Comparison of ENCODE assay signal across 11 mouse cellular contexts in the genomic region with DNA sequence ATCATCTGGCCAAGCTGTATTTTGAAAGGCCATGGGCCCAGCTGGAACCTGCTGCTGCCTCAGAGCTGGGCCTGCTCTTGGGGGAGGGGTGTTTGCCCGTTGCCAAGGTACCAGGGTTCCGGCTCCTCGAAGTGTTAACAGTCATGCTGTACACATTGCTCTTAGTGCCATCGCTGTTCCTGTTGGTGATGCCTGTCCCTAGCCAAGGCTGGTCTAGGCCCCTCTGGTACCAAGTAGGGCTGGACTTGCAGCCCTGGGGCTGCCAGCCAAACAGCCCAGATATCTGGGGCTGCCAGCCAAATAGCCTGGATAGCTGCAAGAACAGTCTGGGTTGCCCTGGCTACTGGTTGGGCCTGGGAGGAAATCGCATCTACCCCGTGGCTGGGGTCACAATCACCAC. TPM values are rescaled to one million over a fixed set of nuclear protein-coding genes. Genes with fewer than 3 reads are reported as not detected.
DNase-seq lines count a peak whose midpoint lies in the region; ATAC-seq lines count a peak whose summit lies in the region.
"Had no signal": no experiment of that assay in that cellular context is flagged by ENCODE, and none has a peak within 500 bp of the region (broad histone marks: within the 10 kb centered on the region; RNA-seq: fewer than 3 reads in every experiment).

Tmem89 (plus strand) TSS at position 129 of the 400 bp plus-strand sequence.

- no peaks in the 10 kb centered on the region for H3K4me1 ChIP-seq in limb, embryonic 15.5 days
- no peaks in the 10 kb centered on the region for H3K4me1 ChIP-seq in limb, embryonic 10.5 days
- H3K4me1 ChIP-seq in forebrain, embryonic 16.5 days (replicated peaks; ENCODE audit: control insufficient read depth, insufficient read depth, low read length), result peaks cover 6% of the 10 kb centered on the region

- H3K9ac ChIP-seq in limb, embryonic 15.5 days, result no peak within 1 kb of the TSS
- no peak within 1 kb of the TSS for H3K9ac ChIP-seq in forebrain, embryonic 16.5 days (replicated peaks; ENCODE audit: low read depth, low read length)

- ATAC-seq in limb, embryonic 15.5 days (ENCODE audit: insufficient number of reproducible peaks, low FRiP score, low TSS enrichment, low read depth), result 0 out of 2 replicates have a peak, but pooled peaks have one; percentile 24
- ATAC-seq in forebrain, embryonic 16.5 days, result peak; percentile 63
- ATAC-seq: Patski had no signal

- no peak within 1 kb of the TSS for H3K27ac ChIP-seq in limb, embryonic 15.5 days
- H3K27ac ChIP-seq in limb, embryonic 10.5 days, result no peak within 1 kb of the TSS
- H3K27ac ChIP-seq in forebrain, embryonic 16.5 days (ENCODE audit: low read length), result no peak within 1 kb of the TSS
- H3K27ac ChIP-seq: kidney, postnatal 0 days had no signal

- H3K27me3 ChIP-seq in limb, embryonic 15.5 days, result no peaks in the 10 kb centered on the region
- no peaks in the 10 kb centered on the region for H3K27me3 ChIP-seq in limb, embryonic 10.5 days (ENCODE audit: low read depth, poor library complexity, severe bottlenecking)
- H3K27me3 ChIP-seq in forebrain, embryonic 16.5 days (replicated peaks; ENCODE audit: control insufficient read depth, insufficient read depth, low read length), result no peaks in the 10 kb centered on the region
- H3K27me3 ChIP-seq: Patski had no signal

- DNase-seq in limb, embryonic 10.5 days (ENCODE audit: low spot score), result no peak
- peak; percentile 67 for DNase-seq in layer of hippocampus, adult 9-11 months
- peak; percentile 84 to 88 for DNase-seq in right cerebral cortex, postnatal 10 days (ENCODE audit: low spot score in 2 of 2)
- no peak for DNase-seq in spleen, adult 12 weeks (ENCODE audit: low spot score)
- no peak for DNase-seq in kidney, postnatal 14 days
- DNase-seq in retina, embryonic 14.5 days (ENCODE audit: low spot score), result no peak

- H3K9me3 ChIP-seq in limb, embryonic 15.5 days, result no peaks in the 10 kb centered on the region
- no peaks in the 10 kb centered on the region for H3K9me3 ChIP-seq in limb, embryonic 10.5 days (replicated peaks)
- H3K9me3 ChIP-seq in forebrain, embryonic 16.5 days (ENCODE audit: control insufficient read depth, low read length), result no peaks in the 10 kb centered on the region
- H3K9me3 ChIP-seq: megakaryocyte, embryonic 14.5 days had no signal

- H3K36me3 ChIP-seq in limb, embryonic 15.5 days, result no peaks in the 10 kb centered on the region
- H3K36me3 ChIP-seq in limb, embryonic 10.5 days, result no peaks in the 10 kb centered on the region; the same call in 1 of the 2 replicates
- no peaks in the 10 kb centered on the region for H3K36me3 ChIP-seq in forebrain, embryonic 16.5 days (ENCODE audit: control insufficient read depth, insufficient read depth)

- no peak within 1 kb of the TSS for H3K4me2 ChIP-seq in limb, embryonic 15.5 days
- H3K4me2 ChIP-seq in forebrain, embryonic 16.5 days (ENCODE audit: low read length), result no peak within 1 kb of the TSS

- H3K4me3 ChIP-seq in limb, embryonic 15.5 days, result no peak within 1 kb of the TSS
- no peak within 1 kb of the TSS for H3K4me3 ChIP-seq in limb, embryonic 10.5 days
- H3K4me3 ChIP-seq in forebrain, embryonic 16.5 days (replicated peaks; ENCODE audit: low read length), result no peak within 1 kb of the TSS
- H3K4me3 ChIP-seq: megakaryocyte, embryonic 14.5 days had no signal

- 81% methylated on average over 6 of the region's 6 CpGs for WGBS in limb, embryonic 15.5 days
- 79% methylated on average over 6 of the region's 6 CpGs for WGBS in limb, embryonic 10.5 days
- WGBS in forebrain, embryonic 16.5 days, result 52% methylated on average over 6 of the region's 6 CpGs

RNA-seq across cellular contexts. Expression of gene Tmem89, which starts in this region (rescaled TPM):
- polyA plus RNA-seq in limb, embryonic 15.5 days (2015; fragmentation: Nextera tagmentation; extraction: Ambion mirVana), result 0.31 TPM in 1 of 2 replicates, not detected in the other
- polyA plus RNA-seq in limb, embryonic 10.5 days (2016; fragmentation: Nextera tagmentation; extraction: Ambion mirVana), result not detected in 2 replicates
- not detected in 2 replicates for polyA plus RNA-seq in forebrain, embryonic 16.5 days (2015; fragmentation: Nextera tagmentation; extraction: Ambion mirVana)
- polyA plus RNA-seq: kidney, postnatal 0 days; Patski had no signal

Comparison
In these comparisons a context has a peak if more than half of its experiments do, and no peak if none do; other contexts are left out.
1. Peak in ATAC-seq in limb, embryonic 15.5 days; RNA of the gene not detected or under 1 TPM.
2. Peak in ATAC-seq in forebrain, embryonic 16.5 days; RNA of the gene not detected or under 1 TPM.
3. DNase-seq: peak in layer of hippocampus, adult 9-11 months (single experiment) and right cerebral cortex, postnatal 10 days (2 of 2); none in limb, embryonic 10.5 days (single experiment), spleen, adult 12 weeks (single experiment), kidney, postnatal 14 days (single experiment) and retina, embryonic 14.5 days (single experiment).